In genomic region chr1:46852600-46853272, GRCm38 (mm10) we compare ENCODE assay signal across 8 mouse cellular contexts. TPM values are rescaled to one million over a fixed set of nuclear protein-coding genes. Genes with fewer than 3 reads are reported as not detected.
DNase-seq lines count a peak whose midpoint lies in the region; ATAC-seq and TF ChIP-seq lines count a peak whose summit lies in the region.

No protein-coding gene starts in this region.

- H3K9ac ChIP-seq in hindbrain, embryonic 16.5 days (ENCODE audit: low read depth, low read length): peak overlapping the region; percentile 100

- DNase-seq in MEL-GATA-1-ER (ENCODE audit: extremely low read depth, low read depth): peak; percentile 41
- DNase-seq in cerebellum, postnatal 10 days: peak; percentile 82 to 83
- peak; percentile 54 for DNase-seq in gastrocnemius, adult 18-20 months (ENCODE audit: low spot score)
- DNase-seq in left cerebral cortex, adult 2 months (ENCODE audit: extremely low spot score in 1 of 2, low spot score in 2 of 2): peak; percentile 56 to 61
- DNase-seq in lung, postnatal 4 days: peak; percentile 78 to 86
- peak; percentile 87 for DNase-seq in retina, postnatal 1 day
- peak; percentile 79 for DNase-seq in thymus, postnatal 4 days

- H3K27me3 ChIP-seq in hindbrain, embryonic 16.5 days (replicated peaks; ENCODE audit: control insufficient read depth, insufficient read depth, low read length): no peaks in the 10 kb centered on the region

- TF ChIP-seq CTCF in left cerebral cortex, adult 2 months (IDR thresholded peaks at IDR 0.05): no peak

- peak overlapping the region; percentile 94 for H3K4me3 ChIP-seq in hindbrain, embryonic 16.5 days (ENCODE audit: low read length)
- peak overlapping the region; percentile 76 for H3K4me3 ChIP-seq in left cerebral cortex, adult 2 months

- H3K27ac ChIP-seq in hindbrain, embryonic 16.5 days (ENCODE audit: low read depth, low read length): peak overlapping the region; percentile 97
- peak overlapping the region; percentile 99 for H3K27ac ChIP-seq in left cerebral cortex, adult 2 months

- H3K36me3 ChIP-seq in hindbrain, embryonic 16.5 days (ENCODE audit: control insufficient read depth, insufficient read depth, low read length): no peaks in the 10 kb centered on the region

- ATAC-seq in hindbrain, embryonic 16.5 days: peak; percentile 7

- 2% methylated on average over 43 of the region's 75 CpGs for WGBS in hindbrain, embryonic 16.5 days

- H3K4me2 ChIP-seq in hindbrain, embryonic 16.5 days (ENCODE audit: low read length): peak overlapping the region; percentile 74

- peaks cover 23% of the 10 kb centered on the region for H3K4me1 ChIP-seq in hindbrain, embryonic 16.5 days (ENCODE audit: control insufficient read depth, insufficient read depth, low read depth, low read length)

- intact Hi-C loops in left cerebral cortex, adult 2 months (cut with DNase I): loop anchor here (1.0 to 5.0 kb wide), 7 partner anchors 84 to 405 kb away; no protein-coding TSS in a partner anchor

- no peaks in the 10 kb centered on the region for H3K9me3 ChIP-seq in hindbrain, embryonic 16.5 days (ENCODE audit: control insufficient read depth, low read length)

RNA-seq across cellular contexts. Expression of gene Slc39a10, which starts 39.9 kb away (rescaled TPM):
- total RNA-seq in gastrocnemius, adult 18-20 months (2021): 1 to 10 TPM; 4.0 to 5.3 TPM
- 49.2 and 56.9 TPM in 2 replicates for polyA plus RNA-seq in hindbrain, embryonic 16.5 days (2015; fragmentation: Nextera tagmentation; extraction: Ambion mirVana)
- 100 to 1,000 TPM; 199 to 232 TPM for total RNA-seq in left cerebral cortex, adult 2 months (2021)

Comparison
In these comparisons a context has a peak if more than half of its experiments do, and no peak if none do; other contexts are left out.
1. Peak in every context shown above with its lines: DNase-seq, ATAC-seq, H3K4me3 ChIP-seq and H3K27ac ChIP-seq.
2. RNA of gene Slc39a10, which starts 39.9 kb away (total RNA-seq): 199 to 232 TPM in left cerebral cortex, adult 2 months; 4.0 to 5.3 TPM in gastrocnemius, adult 18-20 months; every median in the first group is over 10 times any median in the second.